Mouse (Mus musculus) stomach, postnatal 0 days (tissue): ENCODE measurements around the gene Relb.

Experiments used
- CTCF ChIP-seq: IDR thresholded peaks from 2 replicates; pipeline ENCODE4 v1.5.1; 2016; ENCODE audit warnings: antibody characterized with exemption, low read depth, mild to moderate bottlenecking, moderate library complexity
- EP300 ChIP-seq: optimal IDR thresholded peaks from 2 replicates; pipeline ENCODE3; 2016; ENCODE audit warnings: antibody characterized with exemption

DNA sequence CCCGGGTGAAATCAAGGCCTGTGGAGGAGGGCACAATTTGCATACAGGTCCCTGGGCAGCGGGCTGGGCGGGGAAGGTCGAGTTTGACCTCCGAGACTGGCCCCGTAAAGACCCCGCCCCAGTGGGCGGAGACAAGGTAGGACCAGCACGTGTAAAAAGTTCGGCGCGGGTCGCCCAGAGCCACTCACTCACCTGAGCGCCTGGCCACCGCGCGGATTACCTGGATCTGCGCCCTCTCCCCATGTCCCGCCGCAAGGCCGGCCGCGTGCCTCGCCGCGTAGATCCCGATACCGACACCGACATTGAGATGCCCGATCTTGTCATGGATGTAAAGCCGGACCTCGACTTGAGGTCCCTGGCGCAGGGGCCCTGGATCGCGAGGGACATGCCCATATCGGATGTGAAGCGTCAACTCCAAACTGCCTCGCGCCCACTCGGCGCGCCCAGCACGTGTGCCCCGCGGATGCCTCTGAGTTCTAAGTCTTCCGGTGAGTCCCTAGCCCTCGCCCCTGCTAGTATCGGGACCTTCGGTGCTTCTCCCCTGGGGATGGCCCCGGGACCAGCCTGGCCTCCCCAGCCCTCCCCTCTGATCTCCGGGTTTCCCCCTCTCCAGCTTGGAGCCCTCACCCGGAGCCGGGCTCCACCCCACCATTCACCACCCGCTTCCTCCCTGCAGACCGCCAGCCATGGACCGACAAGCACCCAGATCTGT lies 51.9 kb downstream of the Relb start, which contains the start of the genes Zfp296 and Gemin7:
- TF ChIP-seq CTCF, result no peak
- no peak for TF ChIP-seq EP300
